Mouse (Mus musculus) kidney, embryonic 15.5 days (tissue): ENCODE results near the gene Treh. TPM values are rescaled to one million over a fixed set of nuclear protein-coding genes. Genes with fewer than 3 reads are reported as not detected.
"Not testable (repeated sequence)": the region's sequence is repeated elsewhere in the genome, so short reads cannot be mapped to it uniquely, and the experiment has no call there.

ENCODE experiments used
- ATAC-seq: fragments of 200-750 bp; cut with Nextera tagmentation; replicated peaks from 2 replicates; pipeline ENCODE4 v1.8.0; 2017; ENCODE audit warnings: moderate TSS enrichment; ENCODE audit not compliant: low FRiP score
- H3K27ac ChIP-seq: fragments of 300-500 bp; sonication (generic); 2 replicates; pipeline ENCODE4 v1.5.1; 2015; ENCODE audit warnings: mild to moderate bottlenecking, inconsistent platforms
- H3K27me3 ChIP-seq: fragments of 300-500 bp; sonication (generic); 2 replicates; pipeline ENCODE4 v1.6.1; 2015; ENCODE audit warnings: inconsistent platforms
- H3K36me3 ChIP-seq: fragments of 300-500 bp; sonication (generic); 2 replicates; pipeline ENCODE4 v1.6.1; 2015; ENCODE audit warnings: inconsistent platforms
- H3K4me1 ChIP-seq: fragments of 300-500 bp; sonication (generic); 2 replicates; pipeline ENCODE4 v1.6.1; 2015; ENCODE audit warnings: inconsistent platforms
- H3K4me2 ChIP-seq: fragments of 300-500 bp; sonication (generic); 2 replicates; pipeline ENCODE4 v1.6.1; 2015; ENCODE audit warnings: moderate library complexity, mild to moderate bottlenecking, inconsistent platforms
- H3K4me3 ChIP-seq: fragments of 300-500 bp; sonication (generic); replicated peaks from 2 replicates; pipeline ENCODE4 v1.5.1; 2015; ENCODE audit warnings: mild to moderate bottlenecking, inconsistent platforms
- H3K9ac ChIP-seq: fragments of 300-500 bp; sonication (generic); 2 replicates; pipeline ENCODE4 v1.6.1; 2015; ENCODE audit warnings: mild to moderate bottlenecking, inconsistent platforms
- H3K9me3 ChIP-seq: fragments of 300-500 bp; sonication (generic); replicated peaks from 2 replicates; pipeline ENCODE4 v1.6.1; 2016; ENCODE audit warnings: inconsistent platforms
- WGBS: fragments of 180-500 bp; shearing (Covaris S2); methylation state at CpG from one replicate; pipeline ENCODE4 v1.1.7; 2015; ENCODE audit warnings: mixed read lengths; 5-methylcytosine and 5-hydroxymethylcytosine counted together
- polyA plus RNA-seq: library from polyadenylated mRNA; unstranded; fragments of >200 nt; fragmentation: Nextera tagmentation; extraction: Ambion mirVana; gene quantifications from 2 replicates; pipeline ENCODE4 v1.2.1, GENCODE M21; 2015

Gene Treh
- 0.22 and 0.23 TPM in 2 replicates for polyA plus RNA-seq

DNA sequence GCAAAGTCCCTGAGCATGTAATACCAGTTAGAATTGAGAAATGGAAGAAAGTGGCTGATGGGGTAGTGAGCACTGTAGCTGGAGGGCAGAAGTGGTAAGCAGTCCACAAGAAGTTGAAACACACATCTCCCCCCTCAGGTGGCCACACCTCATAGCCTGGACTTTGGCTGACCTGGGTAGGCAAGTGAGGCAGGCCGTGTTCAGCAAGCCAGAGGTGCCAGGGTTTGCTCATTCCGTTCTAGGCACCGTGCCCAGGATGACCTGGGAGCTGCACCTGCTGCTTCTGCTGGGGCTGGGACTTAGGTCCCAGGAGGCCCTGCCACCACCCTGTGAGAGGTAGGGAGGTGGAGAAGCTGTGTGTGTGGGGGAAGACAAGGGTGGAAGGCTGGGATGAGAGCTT, at the start of gene Treh:
Gene Treh (plus strand): TSS at position 229 of the 400 bp plus-strand sequence.
- 84% methylated on average over 3 of the region's 3 CpGs for WGBS
- H3K4me2 ChIP-seq: no peak within 1 kb of the TSS
- no peaks in the 10 kb centered on the region for H3K27me3 ChIP-seq
- no peaks in the 10 kb centered on the region for H3K9me3 ChIP-seq
- ATAC-seq: no peak
- no peak within 1 kb of the TSS for H3K4me3 ChIP-seq
- H3K9ac ChIP-seq: no peak within 1 kb of the TSS
- no peaks in the 10 kb centered on the region for H3K4me1 ChIP-seq
- no peaks in the 10 kb centered on the region for H3K36me3 ChIP-seq
- no peak within 1 kb of the TSS for H3K27ac ChIP-seq

DNA sequence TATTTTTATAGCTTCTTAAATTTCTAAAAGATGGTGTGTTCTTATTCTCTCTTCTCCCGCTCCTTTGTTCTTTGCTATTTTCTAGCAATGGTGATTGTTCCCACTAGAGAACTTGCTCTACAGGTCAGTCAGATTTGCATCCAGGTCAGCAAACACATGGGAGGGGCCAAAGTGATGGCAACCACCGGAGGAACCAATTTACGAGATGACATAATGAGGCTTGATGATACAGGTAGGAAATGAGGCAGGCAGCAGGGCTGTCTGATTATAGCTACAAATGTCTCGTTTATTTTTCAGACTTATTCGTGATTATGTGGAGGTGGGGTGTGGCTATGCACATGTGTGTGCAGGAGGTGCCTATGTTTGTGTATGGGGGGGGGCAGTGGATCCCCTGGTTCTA, 48.6 kb upstream of the Treh start:
- WGBS: 75% methylated on average over 5 of the region's 5 CpGs
- H3K4me1 ChIP-seq: no peaks in the 10 kb centered on the region
- H3K4me2 ChIP-seq: no peak overlapping the region
- peaks cover 88% of the 10 kb centered on the region for H3K36me3 ChIP-seq
- H3K9ac ChIP-seq: no peak overlapping the region
- H3K27me3 ChIP-seq: no peaks in the 10 kb centered on the region
- no peak overlapping the region for H3K4me3 ChIP-seq
- no peak overlapping the region for H3K27ac ChIP-seq
- H3K9me3 ChIP-seq: no peaks in the 10 kb centered on the region
- ATAC-seq: no peak

DNA sequence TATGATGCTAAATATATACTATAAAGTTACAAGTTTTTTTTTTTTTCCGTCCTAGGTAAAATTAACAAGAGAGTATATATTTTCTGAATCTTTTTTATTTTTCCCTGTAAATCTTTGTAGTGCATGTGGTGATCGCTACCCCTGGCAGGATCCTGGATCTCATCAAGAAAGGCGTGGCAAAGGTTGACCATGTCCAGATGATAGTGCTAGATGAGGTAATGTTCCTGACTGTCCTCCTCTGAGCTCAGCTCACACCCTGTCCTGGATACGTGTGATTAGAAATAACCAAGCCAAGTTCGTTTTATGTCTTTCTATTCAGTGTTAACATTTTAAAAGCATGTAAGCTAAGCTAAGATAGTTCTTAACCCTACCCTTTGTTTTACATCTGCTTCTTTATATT, 46.8 kb upstream of the Treh start:
- WGBS: 87% methylated on average over 5 of the region's 5 CpGs
- Histone ChIP-seq H3K27ac (no peak overlapping the region), H3K4me2 (no peak overlapping the region), H3K27me3 (no peaks in the 10 kb centered on the region), H3K36me3 (peaks cover 90% of the 10 kb centered on the region), H3K4me1 (no peaks in the 10 kb centered on the region), H3K4me3 (no peak overlapping the region), H3K9ac (no peak overlapping the region), H3K9me3 (no peaks in the 10 kb centered on the region)
- no peak for ATAC-seq

DNA sequence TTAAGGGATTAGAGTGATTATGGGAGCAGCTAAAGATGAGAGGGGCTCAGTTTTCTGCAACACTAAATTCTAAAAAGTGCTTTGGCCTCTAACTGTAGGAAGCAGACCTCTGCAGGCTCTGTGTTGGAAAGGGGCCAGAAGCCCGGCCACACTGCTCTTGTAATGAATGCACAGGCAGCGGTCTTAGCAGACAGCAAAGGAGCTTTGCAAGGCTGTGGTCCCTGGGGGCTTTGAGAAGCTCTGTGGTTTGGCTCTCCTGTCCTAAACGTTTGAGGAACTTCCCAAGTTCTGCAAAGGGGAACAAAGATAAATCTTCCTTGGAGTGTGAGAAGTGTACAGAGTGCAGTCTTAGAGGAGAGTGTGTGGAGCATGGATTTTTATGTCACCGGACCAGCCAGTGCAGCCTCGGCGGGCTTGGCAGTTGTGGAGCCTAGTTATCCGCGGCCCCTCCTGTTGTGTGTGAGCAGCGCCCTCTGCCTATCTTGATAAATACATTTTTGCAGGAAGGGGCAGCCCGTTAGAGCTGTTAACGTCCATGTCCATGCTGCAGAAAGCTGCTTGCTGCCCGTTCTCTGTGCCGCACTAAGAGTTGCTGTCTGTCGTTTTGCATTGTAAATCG, 35.4 kb upstream of the Treh start:
- Histone ChIP-seq H3K9ac (no peak overlapping the region), H3K4me3 (no peak overlapping the region), H3K36me3 (peaks cover 73% of the 10 kb centered on the region), H3K9me3 (no peaks in the 10 kb centered on the region), H3K4me1 (no peaks in the 10 kb centered on the region), H3K27ac (0 out of 2 replicates have a peak overlapping the region, but pooled peaks have one; percentile 13), H3K4me2 (no peak overlapping the region), H3K27me3 (no peaks in the 10 kb centered on the region)
- WGBS: 76% methylated on average over 15 of the region's 15 CpGs
- no peak for ATAC-seq

DNA sequence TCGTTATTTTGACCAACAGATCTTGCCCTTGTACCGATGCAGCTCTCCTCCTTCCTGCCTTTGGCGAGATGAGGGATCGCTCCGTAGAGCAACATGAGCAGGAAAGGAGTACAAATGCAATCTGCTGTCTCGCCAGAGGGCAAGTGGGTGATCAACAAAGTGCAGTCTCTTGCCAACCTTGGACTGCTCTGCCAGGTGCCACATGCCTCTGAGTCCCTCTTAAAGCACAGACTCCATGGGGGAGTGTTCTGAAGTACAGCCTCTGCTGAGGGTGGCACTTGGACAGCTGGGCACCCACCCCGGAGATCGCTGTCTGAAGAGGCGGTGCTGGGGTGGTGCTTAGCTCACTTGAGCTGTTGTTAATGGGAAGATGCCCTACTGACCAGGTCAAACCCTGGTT, 34.3 kb upstream of the Treh start:
- not testable (repeated sequence) for H3K9me3 ChIP-seq, H3K9ac ChIP-seq, H3K27me3 ChIP-seq, H3K4me2 ChIP-seq, H3K4me3 ChIP-seq, H3K4me1 ChIP-seq, ATAC-seq, H3K27ac ChIP-seq
- peaks cover 62% of the 10 kb centered on the region for H3K36me3 ChIP-seq
- 87% methylated on average over 9 of the region's 9 CpGs for WGBS

DNA sequence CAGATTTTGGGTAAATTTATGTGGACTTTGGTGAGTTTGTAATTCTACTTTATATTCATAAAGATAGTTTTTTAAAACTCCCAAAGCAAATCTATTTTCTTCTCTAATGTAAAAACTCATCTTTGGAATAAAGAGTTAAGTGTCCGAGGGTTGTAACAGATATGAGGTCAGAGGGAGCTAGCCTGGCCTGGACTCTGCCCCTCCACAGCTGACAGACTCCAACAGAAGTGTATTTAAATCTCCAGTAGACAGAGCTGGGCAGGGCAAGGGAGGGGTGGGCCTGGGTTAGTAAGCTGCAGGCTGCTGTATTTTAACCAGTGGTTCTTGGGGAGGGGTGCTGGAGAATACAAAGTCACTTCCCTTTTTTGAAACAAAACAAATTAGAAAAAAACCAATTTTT, 33.0 kb upstream of the Treh start:
- ATAC-seq: peak; percentile 52; the same call in 1 of the 2 replicates
- not testable (repeated sequence) for H3K9me3 ChIP-seq, H3K27me3 ChIP-seq, H3K27ac ChIP-seq, H3K4me3 ChIP-seq, H3K4me1 ChIP-seq, H3K4me2 ChIP-seq, H3K9ac ChIP-seq
- H3K36me3 ChIP-seq: peaks cover 49% of the 10 kb centered on the region
- 51% methylated on average over 1 of the region's 1 CpGs for WGBS

DNA sequence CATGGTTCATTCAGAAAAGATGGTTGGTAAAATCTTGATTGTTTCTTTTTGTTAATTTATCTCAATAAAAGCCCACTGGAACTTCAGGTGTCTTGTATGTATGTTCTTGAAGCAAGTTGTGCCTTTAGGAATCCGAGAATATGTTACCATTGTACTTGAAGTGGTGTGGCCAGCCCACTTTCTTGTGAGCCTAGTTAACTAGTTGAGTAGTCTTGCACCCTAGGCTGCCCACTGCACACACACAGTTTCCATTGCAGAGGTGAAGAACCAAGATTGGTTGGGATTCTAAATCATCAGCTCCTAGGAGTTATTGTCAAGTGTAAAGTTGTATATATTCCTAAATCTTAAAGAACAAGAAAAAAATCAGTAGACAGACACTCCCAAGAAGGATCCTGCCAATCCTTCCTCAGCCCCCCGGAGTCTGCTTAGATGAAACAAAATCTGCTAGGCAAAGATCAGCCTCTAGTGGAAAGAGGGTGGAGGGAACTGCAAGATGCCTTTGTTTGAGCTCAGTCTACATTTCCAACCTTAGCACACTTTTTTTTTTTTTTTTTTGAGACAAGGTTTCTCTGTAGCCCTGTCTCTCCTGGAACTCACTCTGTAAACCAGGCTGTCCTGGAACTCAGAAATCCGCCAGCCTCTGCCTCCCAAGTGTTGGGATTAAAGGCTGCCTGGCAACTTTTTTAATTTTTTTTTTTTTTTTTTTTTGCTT, 32.2 kb upstream of the Treh start:
- WGBS: 91% methylated on average over 3 of the region's 3 CpGs
- H3K4me3 ChIP-seq: no peak overlapping the region
- peaks cover 42% of the 10 kb centered on the region for H3K36me3 ChIP-seq

DNA sequence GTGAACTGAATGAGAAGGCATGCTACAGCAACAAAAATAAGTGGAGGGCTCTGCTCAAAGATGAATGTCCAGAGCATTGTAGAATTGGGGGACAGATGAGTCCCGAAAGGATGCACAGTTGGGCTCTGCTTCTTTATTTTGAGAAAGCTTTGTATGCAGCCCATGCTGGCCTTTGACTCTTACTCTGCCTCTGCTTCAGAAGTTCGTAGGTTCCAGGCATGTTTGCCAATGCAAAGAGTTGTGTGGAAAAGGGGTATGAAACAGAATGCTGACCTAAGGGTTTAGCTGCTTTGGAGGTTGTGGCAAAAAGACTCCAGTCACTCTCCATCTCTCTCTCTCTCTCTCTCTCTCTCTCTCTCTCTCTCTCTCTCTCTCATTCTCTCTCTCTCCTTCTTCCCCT, 31.4 kb upstream of the Treh start:
- H3K9me3 ChIP-seq: no peaks in the 10 kb centered on the region
- no peaks in the 10 kb centered on the region for H3K27me3 ChIP-seq
- WGBS: 86% methylated on average over 2 of the region's 2 CpGs
- no peak overlapping the region for H3K4me2 ChIP-seq
- no peak overlapping the region for H3K27ac ChIP-seq
- H3K4me1 ChIP-seq: no peaks in the 10 kb centered on the region
- ATAC-seq: no peak
- no peak overlapping the region for H3K4me3 ChIP-seq
- no peak overlapping the region for H3K9ac ChIP-seq
- peaks cover 33% of the 10 kb centered on the region for H3K36me3 ChIP-seq

More for the DNA sequence above, 32.2 kb upstream of the Treh start:
- no peak for ATAC-seq
- H3K4me2 ChIP-seq: no peak overlapping the region
- no peaks in the 10 kb centered on the region for H3K27me3 ChIP-seq
- H3K4me1 ChIP-seq: no peaks in the 10 kb centered on the region
- H3K9me3 ChIP-seq: no peaks in the 10 kb centered on the region
- no peak overlapping the region for H3K27ac ChIP-seq
- H3K9ac ChIP-seq: no peak overlapping the region

DNA sequence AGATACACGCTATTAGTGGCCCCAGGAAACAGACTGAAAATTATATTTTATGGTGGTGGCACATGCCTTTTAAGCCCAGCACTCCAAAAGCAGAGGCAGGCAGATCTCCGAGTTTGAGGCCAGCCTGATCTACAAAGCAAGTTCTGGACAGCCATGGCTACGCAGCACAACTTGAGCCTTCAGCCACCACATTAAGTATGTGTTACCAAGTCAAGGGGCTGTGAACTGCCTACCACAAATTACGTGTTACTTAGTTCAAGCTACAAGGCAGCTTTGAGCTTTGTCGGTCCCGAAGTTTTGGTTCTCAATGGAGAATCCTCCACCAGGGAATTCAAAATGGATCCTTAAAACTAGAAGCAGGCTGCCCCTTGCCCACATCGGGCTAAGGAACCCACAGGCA, 29.9 kb upstream of the Treh start:
- H3K9ac ChIP-seq: no peak overlapping the region
- H3K27me3 ChIP-seq: no peaks in the 10 kb centered on the region
- no peak overlapping the region for H3K27ac ChIP-seq
- no peaks in the 10 kb centered on the region for H3K9me3 ChIP-seq
- no peak overlapping the region for H3K4me2 ChIP-seq
- 95% methylated on average over 7 of the region's 7 CpGs for WGBS
- peaks cover 19% of the 10 kb centered on the region for H3K36me3 ChIP-seq
- no peaks in the 10 kb centered on the region for H3K4me1 ChIP-seq
- no peak for ATAC-seq
- H3K4me3 ChIP-seq: no peak overlapping the region

DNA sequence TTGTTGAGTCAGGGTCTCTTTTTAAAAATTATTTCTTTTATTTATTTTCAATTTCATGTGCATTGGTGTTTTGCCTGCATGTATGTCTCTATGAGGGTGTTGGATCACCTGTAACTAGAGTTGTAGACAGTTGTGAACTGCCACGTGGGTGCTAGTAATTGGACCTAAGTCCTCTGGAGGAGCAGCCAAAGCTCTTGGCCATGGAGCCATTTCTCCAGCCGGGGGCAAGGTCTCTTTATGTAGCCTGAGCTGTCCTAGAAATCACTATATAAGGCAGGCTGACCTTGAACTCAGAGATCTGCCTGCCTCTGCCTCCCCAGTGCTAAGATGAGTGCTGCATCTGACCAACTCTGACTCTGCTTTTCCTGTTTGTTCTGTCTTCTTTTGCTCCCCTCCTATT, 28.8 kb upstream of the Treh start:
- H3K4me2 ChIP-seq: no peak overlapping the region
- 87% methylated on average over 2 of the region's 2 CpGs for WGBS
- H3K4me3 ChIP-seq: no peak overlapping the region
- H3K9ac ChIP-seq: no peak overlapping the region
- H3K27me3 ChIP-seq: no peaks in the 10 kb centered on the region
- no peak overlapping the region for H3K27ac ChIP-seq
- ATAC-seq: no peak
- no peaks in the 10 kb centered on the region for H3K4me1 ChIP-seq
- H3K9me3 ChIP-seq: no peaks in the 10 kb centered on the region
- peaks cover 10% of the 10 kb centered on the region; the same call in 1 of the 2 replicates for H3K36me3 ChIP-seq

DNA sequence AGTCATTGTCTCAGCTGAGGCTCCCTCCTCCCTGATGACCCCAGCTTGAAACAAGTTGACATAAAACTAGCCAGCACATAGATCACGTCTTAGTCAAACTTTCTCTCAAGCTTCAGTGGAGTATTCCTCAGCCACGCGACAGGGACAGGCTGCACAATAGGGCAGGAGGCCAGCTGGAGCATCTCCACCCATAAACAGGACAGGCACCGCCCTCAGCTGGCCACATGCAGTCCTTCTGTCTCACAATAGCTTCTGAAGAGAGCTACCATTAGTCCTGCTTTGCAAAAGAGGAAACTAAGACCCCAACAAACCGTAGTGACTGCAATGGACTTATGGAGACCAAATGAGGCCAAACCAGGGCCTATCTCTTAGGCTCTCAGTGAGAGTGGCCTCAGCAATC, 27.6 kb upstream of the Treh start:
- H3K9ac ChIP-seq: no peak overlapping the region
- H3K27ac ChIP-seq: no peak overlapping the region
- ATAC-seq: no peak
- H3K4me3 ChIP-seq: no peak overlapping the region
- H3K4me1 ChIP-seq: no peaks in the 10 kb centered on the region
- H3K36me3 ChIP-seq: peaks cover 6% of the 10 kb centered on the region; the same call in 1 of the 2 replicates
- WGBS: 60% methylated on average over 5 of the region's 5 CpGs
- H3K9me3 ChIP-seq: no peaks in the 10 kb centered on the region
- H3K27me3 ChIP-seq: no peaks in the 10 kb centered on the region
- H3K4me2 ChIP-seq: no peak overlapping the region

DNA sequence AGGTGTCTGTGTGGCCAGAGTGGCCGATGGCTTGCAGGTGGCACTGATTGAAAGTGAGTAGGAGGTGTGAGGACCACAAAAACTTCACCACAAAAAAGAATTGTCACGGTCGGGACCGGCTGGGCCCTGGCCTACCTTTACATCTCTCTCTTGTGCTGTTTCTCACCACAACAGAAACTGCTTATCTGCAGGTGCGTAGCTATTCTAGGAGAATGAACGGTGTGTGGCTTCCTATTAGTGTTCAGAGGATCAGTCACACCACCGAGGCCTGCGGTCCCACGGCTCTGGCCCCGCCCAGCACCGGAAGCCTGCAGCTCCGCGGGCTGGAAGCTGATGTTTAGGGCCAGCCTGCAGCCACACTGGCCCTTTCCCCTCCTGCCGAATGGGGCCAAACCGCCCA, 27.1 kb upstream of the Treh start:
- no peak overlapping the region for H3K27ac ChIP-seq
- H3K4me3 ChIP-seq: no peak overlapping the region
- 67% methylated on average over 15 of the region's 15 CpGs for WGBS
- H3K4me2 ChIP-seq: no peak overlapping the region
- H3K36me3 ChIP-seq: peaks cover 1% of the 10 kb centered on the region; the same call in 1 of the 2 replicates
- ATAC-seq: no peak
- no peak overlapping the region for H3K9ac ChIP-seq
- 0 out of 2 replicates have a peak, but pooled peaks cover 2% of the 10 kb centered on the region for H3K27me3 ChIP-seq
- no peaks in the 10 kb centered on the region for H3K4me1 ChIP-seq
- no peaks in the 10 kb centered on the region for H3K9me3 ChIP-seq
